Mouse (Mus musculus) liver, embryonic 13.5 days (tissue): ENCODE data around the gene Abcb9. TPM values are rescaled to one million over a fixed set of nuclear protein-coding genes. Genes with fewer than 3 reads are reported as not detected.

Experiments used
- ATAC-seq: fragments of 200-750 bp; cut with Nextera tagmentation; 2 replicates; pipeline ENCODE4 v1.8.0; 2017; ENCODE audit warnings: low read depth, mild to moderate bottlenecking, moderate number of reproducible peaks, moderate library complexity
- DNase-seq: peaks from one replicate; pipeline ENCODE4 v3.0.0; 2022
- H3K27ac ChIP-seq: fragments of 300-500 bp; sonication (generic); 2 replicates; pipeline ENCODE4 v1.5.1; 2015; ENCODE audit warnings: moderate library complexity, mild to moderate bottlenecking, inconsistent platforms
- H3K27me3 ChIP-seq: fragments of 300-500 bp; sonication (generic); 2 replicates; pipeline ENCODE4 v1.6.1; 2015; ENCODE audit warnings: mild to moderate bottlenecking, inconsistent platforms
- H3K36me3 ChIP-seq: fragments of 300-500 bp; sonication (generic); 2 replicates; pipeline ENCODE4 v1.6.1; 2015; ENCODE audit warnings: mild to moderate bottlenecking, inconsistent platforms
- H3K4me1 ChIP-seq: fragments of 300-500 bp; sonication (generic); replicated peaks from 2 replicates; pipeline ENCODE4 v1.6.1; 2015; ENCODE audit warnings: inconsistent platforms
- H3K4me2 ChIP-seq: fragments of 300-500 bp; sonication (generic); 2 replicates; pipeline ENCODE4 v1.6.1; 2015; ENCODE audit warnings: inconsistent platforms, mild to moderate bottlenecking, moderate library complexity
- H3K4me3 ChIP-seq: fragments of 300-500 bp; sonication (generic); replicated peaks from 2 replicates; pipeline ENCODE4 v1.5.1; 2015; ENCODE audit warnings: mild to moderate bottlenecking, inconsistent platforms
- H3K9ac ChIP-seq: fragments of 300-500 bp; sonication (generic); 2 replicates; pipeline ENCODE4 v1.6.1; 2015; ENCODE audit warnings: mild to moderate bottlenecking, inconsistent platforms
- H3K9me3 ChIP-seq: fragments of 300-500 bp; sonication (generic); replicated peaks from 2 replicates; pipeline ENCODE4 v1.6.1; 2016; ENCODE audit warnings: inconsistent platforms
- WGBS: fragments of 180-500 bp; shearing (Covaris S2); methylation state at CpG from one replicate; pipeline ENCODE4 v1.1.7; 2015; ENCODE audit not compliant: insufficient replicate concordance; 5-methylcytosine and 5-hydroxymethylcytosine counted together
- polyA plus RNA-seq: library from polyadenylated mRNA; unstranded; fragments of >200 nt; fragmentation: Nextera tagmentation; extraction: Ambion mirVana; gene quantifications from 2 replicates; pipeline ENCODE4 v1.2.1, GENCODE M21; 2015

The Abcb9 gene
- polyA plus RNA-seq, 1 experiment from 2014 or later, result 4.6 TPM

DNA sequence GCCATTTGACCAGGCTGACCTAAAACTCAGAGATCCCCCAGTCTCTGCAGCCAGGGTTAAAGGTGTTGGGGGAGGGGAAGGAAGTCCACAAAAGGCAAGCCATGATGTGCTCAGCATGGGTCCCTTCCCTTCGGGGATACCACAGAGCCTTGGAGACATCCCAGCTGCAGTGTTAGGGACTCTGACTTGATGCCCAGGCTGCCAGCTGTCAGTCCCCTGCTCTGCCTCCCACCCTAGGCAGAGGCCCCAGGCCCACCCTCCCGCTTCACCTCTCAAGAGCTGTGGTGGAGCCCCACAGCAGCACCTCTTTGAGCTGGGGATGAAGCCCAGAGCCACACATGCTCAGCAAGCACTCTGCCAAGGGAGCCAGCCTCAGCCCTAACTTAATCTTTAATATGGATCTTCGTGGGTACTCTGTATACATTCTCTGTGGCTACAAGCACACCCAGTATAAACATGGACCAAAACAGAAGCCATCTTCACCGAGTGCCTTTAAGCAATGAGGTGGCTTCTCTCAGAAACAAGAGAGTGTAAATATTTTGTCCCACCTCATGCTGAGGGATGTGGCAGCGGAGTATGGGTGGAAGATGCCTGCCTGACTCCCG lies 17.6 kb downstream of the Abcb9 start:
- no peaks in the 10 kb centered on the region for H3K9me3 ChIP-seq
- H3K4me2 ChIP-seq, result no peak overlapping the region
- DNase-seq (no peak), ATAC-seq (no peak)
- H3K27me3 ChIP-seq, result no peaks in the 10 kb centered on the region
- no peaks in the 10 kb centered on the region for H3K36me3 ChIP-seq
- H3K4me3 ChIP-seq, result no peak overlapping the region
- 62% methylated on average over 6 of the region's 6 CpGs for WGBS
- peak overlapping the region; percentile 34 for H3K27ac ChIP-seq
- peaks cover 79% of the 10 kb centered on the region for H3K4me1 ChIP-seq
- H3K9ac ChIP-seq, result peak overlapping the region; percentile 12; the same call in 1 of the 2 replicates

GRCm38 (mm10) chr5:124077241-124077640 lies 18.4 kb downstream of the Abcb9 start:
- ATAC-seq (no peak), DNase-seq (no peak)
- no peaks in the 10 kb centered on the region for H3K9me3 ChIP-seq
- H3K36me3 ChIP-seq, result no peaks in the 10 kb centered on the region
- H3K4me3 ChIP-seq, result no peak overlapping the region
- 56% methylated on average over 13 of the region's 13 CpGs for WGBS
- H3K9ac ChIP-seq, result no peak overlapping the region
- H3K27ac ChIP-seq, result no peak overlapping the region
- peaks cover 79% of the 10 kb centered on the region for H3K4me1 ChIP-seq
- H3K27me3 ChIP-seq, result no peaks in the 10 kb centered on the region
- no peak overlapping the region for H3K4me2 ChIP-seq

DNA sequence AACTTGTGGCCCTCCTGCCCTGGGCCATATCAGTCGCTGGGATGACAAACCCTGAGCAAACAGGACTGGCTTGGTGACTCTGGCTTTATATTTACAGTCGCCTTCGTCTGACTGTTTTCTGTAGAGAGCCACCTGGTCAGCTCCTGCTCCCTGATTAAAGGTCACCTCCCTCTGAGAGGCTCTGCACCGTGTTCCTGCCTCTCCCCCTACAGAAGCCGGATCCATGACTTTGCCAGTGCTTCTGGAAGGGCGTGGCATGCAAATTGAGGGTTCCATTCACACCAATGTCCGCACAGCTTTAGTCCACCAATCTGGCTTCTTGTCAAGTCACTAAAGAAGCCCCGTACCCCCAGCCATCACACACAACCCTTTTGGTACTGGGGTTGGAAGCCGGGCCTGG lies 19.0 kb downstream of the Abcb9 start:
- Histone ChIP-seq H3K27ac (peak overlapping the region; percentile 66), H3K9me3 (no peaks in the 10 kb centered on the region), H3K4me1 (peaks cover 77% of the 10 kb centered on the region), H3K36me3 (no peaks in the 10 kb centered on the region), H3K4me3 (no peak overlapping the region), H3K9ac (no peak overlapping the region), H3K27me3 (no peaks in the 10 kb centered on the region), H3K4me2 (no peak overlapping the region)
- 55% methylated on average over 9 of the region's 9 CpGs for WGBS
- DNase-seq (no peak), ATAC-seq (peak; percentile 59)

- no peaks in the 10 kb centered on the region for H3K27me3 ChIP-seq
- peaks cover 71% of the 10 kb centered on the region for H3K4me1 ChIP-seq
- ATAC-seq (no peak), DNase-seq (no peak)
- no peaks in the 10 kb centered on the region for H3K36me3 ChIP-seq
- H3K9ac ChIP-seq, result no peak overlapping the region
- 58% methylated on average over 9 of the region's 9 CpGs for WGBS
- no peaks in the 10 kb centered on the region for H3K9me3 ChIP-seq
- peak overlapping the region; percentile 66 for H3K27ac ChIP-seq
- H3K4me3 ChIP-seq, result no peak overlapping the region
- no peak overlapping the region for H3K4me2 ChIP-seq
These were observed 19.9 kb downstream of the Abcb9 start for GRCm38 (mm10) chr5:124075716-124076115.

GRCm38 (mm10) chr5:124074845-124075307 lies 20.7 kb downstream of the Abcb9 start:
- peaks cover 70% of the 10 kb centered on the region for H3K4me1 ChIP-seq

DNA sequence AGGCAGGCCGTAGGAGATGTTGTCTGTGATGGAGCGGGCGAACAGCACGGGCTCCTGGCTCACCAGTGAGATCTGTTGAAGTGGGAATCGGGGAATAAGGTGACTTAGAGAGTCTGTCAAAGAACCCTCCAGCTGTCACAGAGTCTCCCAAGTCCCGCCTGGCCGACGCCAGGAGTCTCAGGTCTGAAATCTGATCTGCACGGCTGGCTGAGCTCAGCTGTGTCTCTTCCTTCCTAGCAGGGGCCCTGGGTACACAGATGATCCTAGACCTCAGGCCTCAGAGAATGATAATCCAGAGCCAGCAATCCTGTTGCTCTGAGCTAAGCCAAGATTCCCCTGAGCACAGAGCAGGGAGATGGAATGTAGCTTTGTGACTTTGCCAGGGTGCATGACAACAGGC lies 21.9 kb downstream of the Abcb9 start:
- H3K4me3 ChIP-seq, result no peak overlapping the region
- H3K27me3 ChIP-seq, result no peaks in the 10 kb centered on the region
- H3K9me3 ChIP-seq, result no peaks in the 10 kb centered on the region
- ATAC-seq (no peak), DNase-seq (no peak)
- H3K4me1 ChIP-seq, result peaks cover 58% of the 10 kb centered on the region
- no peak overlapping the region for H3K4me2 ChIP-seq
- H3K9ac ChIP-seq, result no peak overlapping the region
- 57% methylated on average over 9 of the region's 9 CpGs for WGBS
- H3K36me3 ChIP-seq, result no peaks in the 10 kb centered on the region
- peak overlapping the region; percentile 5; the same call in 1 of the 2 replicates for H3K27ac ChIP-seq

More at GRCm38 (mm10) chr5:124074845-124075307, 20.7 kb downstream of the Abcb9 start:
- 15% methylated on average over 10 of the region's 10 CpGs for WGBS
- Histone ChIP-seq H3K27ac (peak overlapping the region; percentile 66), H3K9me3 (no peaks in the 10 kb centered on the region), H3K4me2 (no peak overlapping the region), H3K36me3 (no peaks in the 10 kb centered on the region), H3K9ac (no peak overlapping the region; the same call in 1 of the 2 replicates), H3K27me3 (no peaks in the 10 kb centered on the region), H3K4me3 (no peak overlapping the region)
- ATAC-seq (no peak), DNase-seq (no peak)

DNA sequence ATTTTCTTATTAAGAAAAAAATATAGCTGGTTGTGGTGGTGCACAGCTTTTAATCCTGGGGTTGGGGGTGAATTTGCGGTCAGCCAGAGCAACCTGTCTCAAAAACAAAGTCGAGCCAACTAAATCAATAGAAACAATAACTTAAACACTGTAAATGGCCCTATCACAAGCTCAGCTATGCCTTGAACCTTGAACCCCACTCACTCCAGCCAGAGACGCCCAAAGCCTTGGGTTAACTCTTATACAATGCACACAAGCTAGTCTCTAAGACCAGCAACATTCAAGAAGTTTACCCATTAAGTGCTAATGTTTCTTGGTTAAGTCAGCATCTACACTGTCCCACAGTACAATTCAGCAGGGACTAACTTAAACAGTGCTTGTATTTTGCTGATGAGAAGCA lies 25.9 kb downstream of the Abcb9 start:
- WGBS, result 65% methylated on average over 3 of the region's 3 CpGs
- ATAC-seq, result no peak
- Histone ChIP-seq H3K4me1 (peaks cover 23% of the 10 kb centered on the region), H3K9me3 (no peaks in the 10 kb centered on the region), H3K9ac (no peak overlapping the region), H3K4me3 (no peak overlapping the region), H3K27me3 (no peaks in the 10 kb centered on the region), H3K27ac (no peak overlapping the region), H3K4me2 (no peak overlapping the region), H3K36me3 (no peaks in the 10 kb centered on the region)
- DNase-seq, result no peak

GRCm38 (mm10) chr5:124062037-124062824 lies 33.4 kb downstream of the Abcb9 start:
- Histone ChIP-seq H3K9ac (no peak overlapping the region), H3K9me3 (no peaks in the 10 kb centered on the region), H3K4me3 (no peak overlapping the region), H3K36me3 (no peaks in the 10 kb centered on the region), H3K27me3 (no peaks in the 10 kb centered on the region), H3K4me2 (no peak overlapping the region), H3K4me1 (no peaks in the 10 kb centered on the region), H3K27ac (no peak overlapping the region)
- 77% methylated on average over 12 of the region's 12 CpGs for WGBS
- ATAC-seq (0 out of 2 replicates have a peak, but pooled peaks have one; percentile 27), DNase-seq (no peak)

DNA sequence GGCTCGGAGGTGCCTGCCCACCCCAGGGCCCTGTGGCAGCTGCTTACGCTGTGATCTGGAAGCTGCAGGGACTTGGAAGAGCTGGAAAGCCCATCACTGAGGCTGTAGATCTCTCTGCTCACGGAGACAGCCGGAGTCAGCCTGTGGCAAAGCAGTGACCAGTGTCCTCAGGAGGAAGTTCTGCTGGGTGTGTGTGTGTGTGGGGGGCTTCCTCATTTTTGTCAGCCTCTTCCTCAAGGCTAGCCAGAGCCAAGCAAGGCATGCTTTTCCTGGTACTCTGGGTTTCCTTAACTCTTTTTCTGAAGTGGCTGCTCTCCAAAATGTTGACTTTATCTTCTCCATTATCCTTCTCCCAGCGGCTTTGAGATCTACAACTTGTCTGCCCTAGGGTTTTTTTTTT lies 35.9 kb downstream of the Abcb9 start:
- no peaks in the 10 kb centered on the region for H3K36me3 ChIP-seq
- no peak for ATAC-seq
- 18% methylated on average over 5 of the region's 5 CpGs for WGBS
- peak overlapping the region; percentile 10; the same call in 1 of the 2 replicates for H3K27ac ChIP-seq
- no peak overlapping the region for H3K4me3 ChIP-seq
- H3K4me1 ChIP-seq, result peaks cover 4% of the 10 kb centered on the region
- H3K9ac ChIP-seq, result no peak overlapping the region
- H3K9me3 ChIP-seq, result peaks cover 2% of the 10 kb centered on the region; the same call in 1 of the 2 replicates
- peak overlapping the region; percentile 15; the same call in 1 of the 2 replicates for H3K4me2 ChIP-seq
- no peak for DNase-seq
- no peaks in the 10 kb centered on the region for H3K27me3 ChIP-seq

DNA sequence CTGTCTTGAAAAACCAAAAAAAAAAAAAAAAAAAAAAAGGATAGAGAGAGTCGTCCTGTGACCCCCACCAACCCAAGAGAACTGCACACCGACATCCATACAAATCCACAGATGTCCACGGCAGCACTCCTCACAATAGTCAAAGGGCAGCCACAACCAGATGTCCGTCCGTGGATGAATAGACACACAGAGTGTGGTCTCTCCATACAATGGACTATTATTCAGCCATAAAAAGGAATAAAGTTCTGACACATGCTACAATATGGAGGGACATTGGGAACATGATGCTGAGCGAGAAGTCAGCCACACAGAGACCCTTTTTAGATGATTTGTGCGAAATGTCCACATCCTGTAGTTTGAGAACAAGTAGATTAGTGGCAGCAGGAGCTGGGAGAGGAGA lies 36.8 kb downstream of the Abcb9 start:
- ATAC-seq (no peak), DNase-seq (no peak)
- Histone ChIP-seq H3K27ac (no peak overlapping the region), H3K27me3 (no peaks in the 10 kb centered on the region), H3K9me3 (peaks cover 2% of the 10 kb centered on the region; the same call in 1 of the 2 replicates), H3K36me3 (no peaks in the 10 kb centered on the region), H3K9ac (no peak overlapping the region), H3K4me3 (no peak overlapping the region), H3K4me1 (peaks cover 4% of the 10 kb centered on the region), H3K4me2 (no peak overlapping the region)
- 74% methylated on average over 7 of the region's 7 CpGs for WGBS

DNA sequence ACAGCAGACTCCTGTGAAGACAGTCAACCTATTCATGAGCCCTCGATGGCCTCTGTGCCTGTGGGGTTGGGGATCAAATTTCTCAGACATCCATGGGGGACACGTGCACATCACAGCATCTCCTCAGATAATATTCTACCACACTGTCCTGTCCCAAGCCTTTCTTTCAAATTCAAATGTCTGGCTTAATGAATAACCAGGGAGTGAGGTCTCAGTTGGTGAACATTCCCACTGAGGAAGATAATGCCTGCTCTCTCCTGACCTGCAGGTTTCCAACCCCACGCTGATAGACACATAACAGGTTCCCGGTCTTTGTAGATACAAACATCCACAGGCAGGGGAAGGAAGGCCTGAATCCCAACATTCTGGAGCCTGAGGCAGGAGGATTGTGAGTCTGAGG lies 38.6 kb downstream of the Abcb9 start:
- ATAC-seq, result no peak
- 71% methylated on average over 4 of the region's 4 CpGs for WGBS
- H3K9me3 ChIP-seq, result peaks cover 2% of the 10 kb centered on the region; the same call in 1 of the 2 replicates
- H3K4me1 ChIP-seq, result peaks cover 20% of the 10 kb centered on the region
- no peak overlapping the region for H3K27ac ChIP-seq
- DNase-seq, result no peak
- no peaks in the 10 kb centered on the region for H3K27me3 ChIP-seq
- no peaks in the 10 kb centered on the region for H3K36me3 ChIP-seq
- H3K4me3 ChIP-seq, result no peak overlapping the region
- no peak overlapping the region for H3K9ac ChIP-seq
- H3K4me2 ChIP-seq, result no peak overlapping the region
